Mouse (Mus musculus): ENCODE measurements around the gene Ap4b1. TPM values are rescaled to one million over a fixed set of nuclear protein-coding genes. Genes with fewer than 3 reads are reported as not detected.

Ap4b1 gene
- total RNA-seq, 2 experiments from 2014 or later: 12.7 to 13.9 TPM

- intact Hi-C loops (cut with DNase I): no loop called here
- DNase-seq: no peak
These were observed 41.5 kb downstream of the Ap4b1 start for GRCm38 (mm10) chr3:103850644-103851363.

GRCm38 (mm10) chr3:103851481-103851880, 42.2 kb downstream of the Ap4b1 start:
- intact Hi-C loops (cut with DNase I): no loop called here
- DNase-seq: no peak

GRCm38 (mm10) chr3:103851882-103852281, 42.6 kb downstream of the Ap4b1 start:
- intact Hi-C loops (cut with DNase I): loop anchor here (2.0 kb wide), 1 partner anchor 35 kb away; no protein-coding TSS in a partner anchor
- no peak for DNase-seq

- peak; percentile 21 to 58 for DNase-seq
- intact Hi-C loops (cut with DNase I): loop anchor here (2.0 kb wide), 1 partner anchor 34 kb away; no protein-coding TSS in a partner anchor
These were observed 43.4 kb downstream of the Ap4b1 start for GRCm38 (mm10) chr3:103852565-103853299.

GRCm38 (mm10) chr3:103853804-103854203, 44.5 kb downstream of the Ap4b1 start:
- DNase-seq: peak in 1 of 2 experiments; percentile 23
- intact Hi-C loops (cut with DNase I): loop anchor here (2.0 kb wide), 1 partner anchor 33 kb away; no protein-coding TSS in a partner anchor

- no peak for DNase-seq
These were observed 47.9 kb downstream of the Ap4b1 start for GRCm38 (mm10) chr3:103857036-103857805.

GRCm38 (mm10) chr3:103857977-103858563, 48.8 kb downstream of the Ap4b1 start:
- intact Hi-C loops (cut with DNase I): no loop called here
- no peak for DNase-seq

More at GRCm38 (mm10) chr3:103857036-103857805, 47.9 kb downstream of the Ap4b1 start:
- intact Hi-C loops (cut with DNase I): no loop called here

GRCm38 (mm10) chr3:103858881-103859801, 49.8 kb downstream of the Ap4b1 start, which contains the start of gene Ptpn22:
Gene Ptpn22 (plus strand): TSS chr3:103859795.
- DNase-seq: peak; percentile 4 to 7

GRCm38 (mm10) chr3:103859851-103860391, 50.6 kb downstream of the Ap4b1 start:
- intact Hi-C loops (cut with DNase I): no loop called here
- DNase-seq: peak; percentile 4 to 19

More at GRCm38 (mm10) chr3:103858881-103859801, 49.8 kb downstream of the Ap4b1 start, which contains the start of gene Ptpn22:
- intact Hi-C loops (cut with DNase I): no loop called here

GRCm38 (mm10) chr3:103862721-103863220, 53.5 kb downstream of the Ap4b1 start:
- intact Hi-C loops (cut with DNase I): no loop called here
- no peak for DNase-seq

GRCm38 (mm10) chr3:103864200-103864599, 54.9 kb downstream of the Ap4b1 start:
- intact Hi-C loops (cut with DNase I): no loop called here
- DNase-seq: no peak

- DNase-seq: no peak
- intact Hi-C loops (cut with DNase I): no loop called here
These were observed 58.2 kb downstream of the Ap4b1 start for GRCm38 (mm10) chr3:103867424-103867971.

- intact Hi-C loops (cut with DNase I): no loop called here
- DNase-seq: no peak
These were observed 58.7 kb downstream of the Ap4b1 start for GRCm38 (mm10) chr3:103868008-103868407.

Other genes with a start within 250 kb of the Ap4b1 start
- not detected for gene Syt6, start 234.3 kb upstream of the Ap4b1 start, total RNA-seq (2021)
- 1 to 10 TPM in 1 of 2 experiments, not detected in 1; 2.7 TPM for gene Atg4a-ps, start 163.5 kb upstream of the Ap4b1 start, total RNA-seq (2021)
- gene Olfml3, start 71.5 kb upstream of the Ap4b1 start, total RNA-seq (2021): 1 to 10 TPM; 4.8 to 5.3 TPM
- gene Gm10964, start 70.2 kb upstream of the Ap4b1 start, total RNA-seq (2021): not detected
- 100 to 1,000 TPM; 113 to 115 TPM for gene Hipk1, start 18.0 kb upstream of the Ap4b1 start, total RNA-seq (2021)
- gene Dclre1b, start 76 bp upstream of the Ap4b1 start, total RNA-seq (2021): 10 to 100 TPM; 11.7 to 12.7 TPM
- under 1 TPM; 0.12 TPM for gene Gm43064, start 53 bp downstream of the Ap4b1 start, total RNA-seq (2021)
- not detected for gene Bcl2l15, start 23.1 kb downstream of the Ap4b1 start, total RNA-seq (2021)
- gene Ptpn22, start 50.3 kb downstream of the Ap4b1 start, total RNA-seq (2021): 1 to 10 TPM in 1 of 2 experiments, under 1 TPM in 1; 0.84 to 2.3 TPM
- gene Rsbn1, start 104.6 kb downstream of the Ap4b1 start, total RNA-seq (2021): 1 to 10 TPM; 9.8 to 9.9 TPM
- gene Phtf1, start 158.6 kb downstream of the Ap4b1 start, total RNA-seq (2021): 10 to 100 TPM; 10.1 to 11.2 TPM

Measured in heart, postnatal 14 days (tissue).